Mouse (Mus musculus) ES-Bruce4 (cell line): ENCODE data around the gene Hoxc11.

Experiments
- CTCF ChIP-seq: IDR thresholded peaks from one replicate; pipeline ENCODE4 v1.8.1; 2011; ENCODE audit warnings: low read depth, low read length
- POLR2A ChIP-seq: IDR thresholded peaks from one replicate; pipeline ENCODE4 v1.8.1; 2011; ENCODE audit warnings: low read length; ENCODE audit not compliant: insufficient read depth

GRCm38 (mm10) chr15:102955007-102955382, 768 bp downstream of the Hoxc11 start:
- no peak for TF ChIP-seq CTCF
- TF ChIP-seq POLR2A, result no peak
